Mouse (Mus musculus) liver, embryonic 16.5 days (tissue): ENCODE measurements around the gene Zmynd10. TPM values are rescaled to one million over a fixed set of nuclear protein-coding genes. Genes with fewer than 3 reads are reported as not detected.

Experiments
- ATAC-seq: fragments of 200-750 bp; cut with Nextera tagmentation; 2 replicates; pipeline ENCODE4 v1.8.0; 2017; ENCODE audit warnings: low read depth, mild to moderate bottlenecking, moderate number of reproducible peaks, moderate library complexity
- H3K27ac ChIP-seq: fragments of 300-500 bp; sonication (generic); 2 replicates; pipeline ENCODE4 v1.5.1; 2014; ENCODE audit warnings: mild to moderate bottlenecking, low read length
- H3K27me3 ChIP-seq: fragments of 300-500 bp; sonication (generic); 2 replicates; pipeline ENCODE4 v1.6.1; 2014; ENCODE audit warnings: low read depth, low read length, mixed read lengths; ENCODE audit not compliant: control insufficient read depth, insufficient read depth
- H3K36me3 ChIP-seq: fragments of 300-500 bp; sonication (generic); 2 replicates; pipeline ENCODE4 v1.6.1; 2014; ENCODE audit warnings: mild to moderate bottlenecking; ENCODE audit not compliant: control insufficient read depth, insufficient read depth
- H3K4me1 ChIP-seq: fragments of 300-500 bp; sonication (generic); 2 replicates; pipeline ENCODE4 v1.6.1; 2014; ENCODE audit warnings: low read depth, low read length, mixed read lengths; ENCODE audit not compliant: control insufficient read depth
- H3K4me2 ChIP-seq: fragments of 300-500 bp; sonication (generic); 2 replicates; pipeline ENCODE4 v1.6.1; 2014; ENCODE audit warnings: low read depth, low read length, mixed read lengths
- H3K4me3 ChIP-seq: fragments of 300-500 bp; sonication (generic); 2 replicates; pipeline ENCODE4 v1.5.1; 2014; ENCODE audit warnings: low read depth, mild to moderate bottlenecking, low read length
- H3K9ac ChIP-seq: fragments of 300-500 bp; sonication (generic); 2 replicates; pipeline ENCODE4 v1.6.1; 2014; ENCODE audit warnings: low read depth, low read length
- H3K9me3 ChIP-seq: fragments of 300-500 bp; sonication (generic); replicated peaks from 2 replicates; pipeline ENCODE4 v1.6.1; 2016; ENCODE audit warnings: low read length; ENCODE audit not compliant: control insufficient read depth
- WGBS: fragments of 180-500 bp; shearing (Covaris S2); extraction: QIAGEN DNeasy Blood & Tissue Kit; methylation state at CpG from one replicate; pipeline ENCODE4 v1.1.7; 2014; ENCODE audit not compliant: insufficient replicate concordance; 5-methylcytosine and 5-hydroxymethylcytosine counted together
- polyA plus RNA-seq: library from polyadenylated mRNA; unstranded; fragments of >200 nt; fragmentation: Nextera tagmentation; extraction: Ambion mirVana; gene quantifications from 2 replicates; pipeline ENCODE4 v1.2.1, GENCODE M21; 2015

Zmynd10 gene
- polyA plus RNA-seq, 1 experiment from 2014 or later, result 2.4 TPM

GRCm38 (mm10) chr9:107544196-107544700, 2.9 kb upstream of the Zmynd10 start:
- 89% methylated on average over 17 of the region's 17 CpGs for WGBS
- Histone ChIP-seq H3K9ac (no peak overlapping the region), H3K4me3 (no peak overlapping the region), H3K9me3 (no peaks in the 10 kb centered on the region), H3K4me2 (no peak overlapping the region), H3K4me1 (peaks cover 32% of the 10 kb centered on the region), H3K27me3 (0 out of 2 replicates have a peak, but pooled peaks cover under 1% of the 10 kb centered on the region), H3K27ac (no peak overlapping the region), H3K36me3 (peaks cover 7% of the 10 kb centered on the region)
- ATAC-seq, result no peak

DNA sequence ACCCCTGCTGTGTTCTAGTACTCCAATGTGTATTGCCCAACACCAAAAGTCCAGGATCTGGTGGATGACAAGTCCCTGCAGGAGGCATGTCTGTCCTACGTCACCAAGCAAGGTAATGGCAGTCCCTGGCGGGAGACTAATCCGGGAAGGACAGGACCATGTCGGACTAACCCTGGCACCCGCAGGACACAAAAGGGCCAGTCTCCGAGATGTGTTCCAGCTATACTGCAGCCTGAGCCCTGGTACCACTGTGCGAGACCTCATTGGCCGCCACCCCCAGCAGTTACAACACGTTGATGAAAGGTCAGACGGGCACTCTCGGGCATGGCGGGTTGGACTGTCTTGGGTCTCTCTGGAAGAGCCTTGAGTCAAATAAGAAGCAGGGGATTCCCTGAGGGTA, 2.4 kb upstream of the Zmynd10 start:
- ATAC-seq, result no peak
- Histone ChIP-seq H3K4me1 (peaks cover 32% of the 10 kb centered on the region), H3K9me3 (no peaks in the 10 kb centered on the region), H3K27me3 (0 out of 2 replicates have a peak, but pooled peaks cover 4% of the 10 kb centered on the region), H3K9ac (no peak overlapping the region), H3K4me3 (no peak overlapping the region), H3K36me3 (peaks cover 3% of the 10 kb centered on the region; the same call in 1 of the 2 replicates), H3K4me2 (no peak overlapping the region), H3K27ac (no peak overlapping the region)
- WGBS, result 86% methylated on average over 12 of the region's 12 CpGs

- H3K4me1 ChIP-seq, result peaks cover 32% of the 10 kb centered on the region
These were observed 1.9 kb upstream of the Zmynd10 start for GRCm38 (mm10) chr9:107545199-107545598.

DNA sequence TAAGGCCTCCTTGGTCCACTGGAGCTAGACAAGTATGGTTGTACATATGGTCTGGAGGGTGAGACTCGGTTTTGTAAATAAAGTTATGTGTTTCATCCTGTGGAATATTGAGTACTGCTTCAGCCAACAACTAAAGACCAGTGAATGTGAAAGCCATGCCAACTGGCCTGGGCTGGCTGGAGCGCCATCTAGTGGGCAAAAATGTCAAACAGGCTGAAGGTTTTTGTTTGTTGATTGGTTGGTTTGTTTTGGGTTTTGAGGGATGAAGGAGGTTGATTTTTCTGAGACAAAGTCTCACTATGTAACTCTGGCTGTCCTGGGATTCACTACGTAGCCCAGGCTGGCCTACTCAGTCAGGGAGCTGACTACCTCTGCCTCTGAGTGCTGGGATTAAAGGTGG, 1.5 kb upstream of the Zmynd10 start:
- no peak overlapping the region for H3K9ac ChIP-seq
- H3K4me2 ChIP-seq, result no peak overlapping the region
- no peak overlapping the region for H3K4me3 ChIP-seq
- ATAC-seq, result no peak
- WGBS, result 7% methylated on average over 3 of the region's 3 CpGs
- no peaks in the 10 kb centered on the region; the same call in 1 of the 2 replicates for H3K36me3 ChIP-seq
- peaks cover 32% of the 10 kb centered on the region for H3K4me1 ChIP-seq
- no peak overlapping the region for H3K27ac ChIP-seq
- peaks cover 10% of the 10 kb centered on the region; the same call in 1 of the 2 replicates for H3K27me3 ChIP-seq
- no peaks in the 10 kb centered on the region for H3K9me3 ChIP-seq

More at GRCm38 (mm10) chr9:107545199-107545598, 1.9 kb upstream of the Zmynd10 start:
- H3K36me3 ChIP-seq, result no peaks in the 10 kb centered on the region; the same call in 1 of the 2 replicates
- WGBS, result 81% methylated on average over 10 of the region's 10 CpGs
- no peaks in the 10 kb centered on the region for H3K9me3 ChIP-seq
- no peak overlapping the region for H3K27ac ChIP-seq
- no peak overlapping the region for H3K9ac ChIP-seq
- no peak for ATAC-seq
- no peak overlapping the region for H3K4me2 ChIP-seq
- 0 out of 2 replicates have a peak, but pooled peaks cover 7% of the 10 kb centered on the region for H3K27me3 ChIP-seq
- H3K4me3 ChIP-seq, result no peak overlapping the region

DNA sequence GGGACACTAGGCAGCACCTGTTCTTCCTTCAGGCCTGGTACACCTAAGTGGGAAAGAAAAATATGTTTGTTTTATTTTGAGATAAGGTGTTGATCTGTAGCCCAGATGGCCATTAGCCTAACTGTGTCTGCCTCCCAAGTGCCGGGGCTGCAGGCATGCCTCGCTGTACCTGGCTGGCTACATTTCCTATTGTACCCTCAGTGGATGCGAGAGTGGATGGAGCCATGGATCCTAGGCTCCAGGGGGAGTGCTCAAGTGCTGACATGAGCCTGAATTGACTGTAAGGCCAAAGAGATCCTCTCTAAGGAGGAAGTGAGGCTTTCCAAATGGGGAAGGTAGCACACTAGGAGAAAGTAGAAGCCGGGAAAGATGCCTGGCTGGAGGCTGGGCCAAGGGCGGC, 859 bp downstream of the Zmynd10 start:
- Histone ChIP-seq H3K4me3 (no peak overlapping the region), H3K4me2 (no peak overlapping the region), H3K4me1 (peaks cover 35% of the 10 kb centered on the region), H3K27me3 (peaks cover 20% of the 10 kb centered on the region; the same call in 1 of the 2 replicates), H3K36me3 (no peaks in the 10 kb centered on the region; the same call in 1 of the 2 replicates), H3K9ac (no peak overlapping the region), H3K27ac (no peak overlapping the region), H3K9me3 (no peaks in the 10 kb centered on the region)
- 53% methylated on average over 5 of the region's 5 CpGs for WGBS
- no peak for ATAC-seq

DNA sequence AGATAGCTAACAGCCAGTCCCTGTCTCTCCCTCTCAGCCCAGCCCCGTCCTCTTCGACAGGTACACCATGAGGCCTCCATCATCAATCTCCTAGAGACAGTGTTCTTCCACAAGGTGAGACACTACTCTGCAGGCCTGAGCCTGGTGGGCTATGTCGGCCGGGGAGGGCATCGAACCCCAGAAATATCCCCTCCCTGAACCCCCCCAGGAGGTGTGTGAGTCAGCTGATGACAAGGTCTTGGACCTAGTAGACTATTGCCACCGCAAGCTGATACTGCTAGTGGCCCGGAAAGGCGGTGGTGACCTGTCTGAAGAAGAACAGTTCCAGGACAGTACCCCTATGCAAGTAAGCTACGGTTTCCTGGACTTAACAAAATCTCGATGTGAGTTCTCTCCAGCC, 1.7 kb downstream of the Zmynd10 start:
- ATAC-seq, result no peak
- WGBS, result 78% methylated on average over 10 of the region's 10 CpGs
- no peak overlapping the region for H3K9ac ChIP-seq
- no peaks in the 10 kb centered on the region for H3K9me3 ChIP-seq
- no peaks in the 10 kb centered on the region; the same call in 1 of the 2 replicates for H3K36me3 ChIP-seq
- H3K27me3 ChIP-seq, result peaks cover 20% of the 10 kb centered on the region; the same call in 1 of the 2 replicates
- H3K4me2 ChIP-seq, result no peak overlapping the region
- no peak overlapping the region for H3K4me3 ChIP-seq
- peaks cover 41% of the 10 kb centered on the region for H3K4me1 ChIP-seq
- H3K27ac ChIP-seq, result no peak overlapping the region

- H3K27me3 ChIP-seq, result peaks cover 20% of the 10 kb centered on the region; the same call in 1 of the 2 replicates
- 73% methylated on average over 20 of the region's 20 CpGs for WGBS
- no peak overlapping the region for H3K27ac ChIP-seq
- no peak for ATAC-seq
- peaks cover 44% of the 10 kb centered on the region for H3K4me1 ChIP-seq
- H3K4me3 ChIP-seq, result no peak overlapping the region
- H3K36me3 ChIP-seq, result no peaks in the 10 kb centered on the region; the same call in 1 of the 2 replicates
- no peak overlapping the region for H3K9ac ChIP-seq
- H3K9me3 ChIP-seq, result no peaks in the 10 kb centered on the region
- H3K4me2 ChIP-seq, result no peak overlapping the region
These were observed 2.4 kb downstream of the Zmynd10 start for GRCm38 (mm10) chr9:107549297-107550074.

- H3K27ac ChIP-seq, result no peak overlapping the region
- 44% methylated on average over 23 of the region's 23 CpGs for WGBS
These were observed 3.5 kb downstream of the Zmynd10 start for GRCm38 (mm10) chr9:107550491-107551116.

More at GRCm38 (mm10) chr9:107550491-107551116, 3.5 kb downstream of the Zmynd10 start:
- H3K9ac ChIP-seq, result peak overlapping the region; percentile 53
- H3K4me1 ChIP-seq, result peaks cover 46% of the 10 kb centered on the region
- peak overlapping the region; percentile 60 for H3K4me3 ChIP-seq
- peaks cover 20% of the 10 kb centered on the region; the same call in 1 of the 2 replicates for H3K27me3 ChIP-seq
- H3K4me2 ChIP-seq, result peak overlapping the region; percentile 83
- no peak for ATAC-seq
- H3K9me3 ChIP-seq, result no peaks in the 10 kb centered on the region
- H3K36me3 ChIP-seq, result no peaks in the 10 kb centered on the region
